Mouse (Mus musculus) layer of hippocampus, adult 18-20 months (tissue): ENCODE results near the gene Jaml. TPM values are rescaled to one million over a fixed set of nuclear protein-coding genes. Genes with fewer than 3 reads are reported as not detected.

Source experiments
- DNase-seq, 2 experiments: peaks; one replicate each; pipeline ENCODE4 v3.0.0; 2022; ENCODE audit warnings: low spot score in 2 of 2
- total RNA-seq, 2 experiments: library from RNA; stranded (reverse); gene quantifications; 2 replicates each; pipeline ENCODE4 v1.2.3; 2021

Gene Jaml
- total RNA-seq, 2 experiments from 2014 or later: 0.32 to 0.84 TPM

DNA sequence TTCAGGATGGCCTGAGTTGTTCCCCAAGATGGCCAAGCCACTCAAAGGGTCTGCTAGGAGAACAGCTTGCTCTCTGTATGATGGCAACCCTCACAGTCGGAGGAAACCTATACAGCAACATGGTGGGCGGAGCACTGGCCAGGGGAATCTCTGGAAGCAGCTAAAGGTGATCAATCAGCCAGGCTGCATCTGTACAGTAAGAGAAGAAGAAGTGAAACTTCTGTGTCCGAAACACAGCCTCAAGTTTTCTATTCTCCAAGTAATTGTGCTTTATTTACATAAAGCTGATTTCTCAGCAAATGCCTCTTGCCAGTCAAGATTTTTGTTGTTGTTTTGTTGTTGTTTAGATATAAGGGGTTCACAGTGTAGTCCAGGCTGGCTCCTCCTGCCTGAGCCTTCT lies 1.1 kb upstream of the Jaml start:
- no peak for DNase-seq

DNA sequence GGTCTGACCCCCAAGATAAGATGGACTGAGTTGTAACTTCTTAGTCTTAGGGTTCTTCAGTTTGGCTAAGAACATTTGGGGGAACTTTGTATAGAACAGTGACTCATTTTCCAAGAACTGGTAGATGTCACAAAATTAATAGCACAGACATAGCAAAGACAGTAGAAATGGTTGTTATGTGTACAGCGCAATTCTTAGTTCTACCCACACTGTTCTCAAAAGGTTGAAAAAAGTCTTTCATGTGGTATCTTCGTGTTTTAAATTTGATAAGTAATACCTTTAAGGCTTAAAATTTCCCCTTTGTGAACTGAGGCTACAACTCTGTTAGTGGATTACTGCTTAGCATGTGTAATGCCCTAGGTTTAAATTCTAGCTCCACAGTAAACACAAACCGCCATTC lies 4.1 kb downstream of the Jaml start:
- DNase-seq: no peak

- no peak for DNase-seq
Measured at GRCm38 (mm10) chr9:45084556-45084955, 5.6 kb downstream of the Jaml start.

DNA sequence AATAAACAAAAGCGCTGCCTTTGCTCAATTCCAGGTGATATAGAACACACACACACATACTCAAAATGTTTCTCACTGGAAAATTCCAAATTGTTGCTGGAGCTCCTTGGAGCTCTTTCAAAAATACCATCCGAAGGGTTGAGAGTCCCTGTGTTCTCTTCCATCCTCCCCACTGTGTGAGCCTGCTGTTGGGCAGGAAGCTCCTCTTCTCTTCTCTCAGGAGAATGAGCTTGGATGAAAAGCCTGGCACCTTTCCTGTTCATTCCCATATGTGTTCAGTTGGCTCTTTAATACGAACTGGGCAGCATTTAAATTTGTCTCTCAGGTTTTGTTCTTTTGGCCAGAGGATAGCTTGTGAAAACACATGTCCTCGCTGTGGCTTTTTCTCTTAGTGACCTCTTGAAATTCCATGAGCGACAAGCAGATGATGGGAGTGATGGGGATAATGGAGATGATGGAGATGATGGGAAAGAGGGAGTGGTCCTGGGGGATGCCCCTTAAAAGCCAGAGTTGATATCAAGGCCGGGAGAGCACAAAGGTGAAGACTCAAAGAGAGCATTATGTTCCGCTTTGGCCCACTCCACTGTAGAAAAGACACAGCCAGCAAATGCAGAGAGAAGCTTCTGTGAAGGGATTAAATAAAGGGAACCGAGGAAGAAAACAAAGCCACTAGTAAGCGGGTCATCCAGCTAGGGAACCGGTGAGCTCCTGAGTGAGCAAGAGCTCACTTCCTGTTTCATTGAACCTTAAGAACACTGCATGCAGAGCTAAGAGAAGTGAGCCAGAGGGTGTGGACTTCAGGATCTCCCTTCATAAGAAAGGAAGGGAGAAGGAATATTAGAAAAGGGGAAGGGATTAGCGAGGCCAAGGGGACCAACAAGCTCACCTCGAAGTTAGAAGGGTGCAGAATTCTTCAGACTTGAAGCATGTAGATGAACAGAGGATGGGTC lies 7.0 kb downstream of the Jaml start:
- no peak for DNase-seq

GRCm38 (mm10) chr9:45088040-45088439 lies 9.1 kb downstream of the Jaml start:
- no peak for DNase-seq

DNA sequence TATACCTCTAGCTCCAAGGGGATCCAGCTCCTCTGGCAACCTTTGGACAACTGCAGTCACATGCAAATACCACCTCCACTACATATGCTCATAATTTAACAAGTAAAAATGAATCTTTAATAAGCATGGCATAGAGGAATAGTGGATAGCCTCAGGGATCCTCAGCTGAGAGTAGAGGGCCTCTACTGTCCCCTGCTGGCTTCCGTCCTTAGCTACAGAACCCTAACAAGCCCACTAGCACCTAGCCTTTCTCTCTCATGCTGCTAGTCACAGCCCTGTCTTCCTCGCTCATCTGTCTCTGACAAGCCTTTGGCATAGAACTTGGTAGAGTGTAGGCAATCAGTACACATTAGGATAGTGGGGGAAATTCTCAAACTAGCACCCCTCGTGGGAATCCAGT lies 11.8 kb downstream of the Jaml start:
- no peak for DNase-seq

DNA sequence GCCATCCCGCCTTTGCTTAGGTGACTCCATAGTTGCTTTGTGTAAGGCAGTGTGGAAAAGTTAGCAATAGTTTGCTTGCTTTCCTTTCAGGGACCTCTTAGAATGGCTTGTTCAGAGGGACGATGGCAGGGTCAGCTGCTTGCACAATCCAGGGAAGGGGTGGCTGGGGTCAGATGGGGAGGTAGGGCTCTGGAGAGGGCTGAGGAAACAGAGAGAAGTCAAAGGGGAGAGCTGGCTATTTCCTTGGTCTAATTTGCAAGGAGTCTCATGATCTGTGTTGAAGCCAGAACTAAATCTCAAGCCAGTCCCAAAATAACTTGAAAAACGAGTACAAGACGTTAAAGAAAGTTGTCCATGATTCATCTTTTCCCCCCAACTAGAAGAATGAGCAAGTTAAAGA lies 13.7 kb downstream of the Jaml start:
- DNase-seq: no peak

DNA sequence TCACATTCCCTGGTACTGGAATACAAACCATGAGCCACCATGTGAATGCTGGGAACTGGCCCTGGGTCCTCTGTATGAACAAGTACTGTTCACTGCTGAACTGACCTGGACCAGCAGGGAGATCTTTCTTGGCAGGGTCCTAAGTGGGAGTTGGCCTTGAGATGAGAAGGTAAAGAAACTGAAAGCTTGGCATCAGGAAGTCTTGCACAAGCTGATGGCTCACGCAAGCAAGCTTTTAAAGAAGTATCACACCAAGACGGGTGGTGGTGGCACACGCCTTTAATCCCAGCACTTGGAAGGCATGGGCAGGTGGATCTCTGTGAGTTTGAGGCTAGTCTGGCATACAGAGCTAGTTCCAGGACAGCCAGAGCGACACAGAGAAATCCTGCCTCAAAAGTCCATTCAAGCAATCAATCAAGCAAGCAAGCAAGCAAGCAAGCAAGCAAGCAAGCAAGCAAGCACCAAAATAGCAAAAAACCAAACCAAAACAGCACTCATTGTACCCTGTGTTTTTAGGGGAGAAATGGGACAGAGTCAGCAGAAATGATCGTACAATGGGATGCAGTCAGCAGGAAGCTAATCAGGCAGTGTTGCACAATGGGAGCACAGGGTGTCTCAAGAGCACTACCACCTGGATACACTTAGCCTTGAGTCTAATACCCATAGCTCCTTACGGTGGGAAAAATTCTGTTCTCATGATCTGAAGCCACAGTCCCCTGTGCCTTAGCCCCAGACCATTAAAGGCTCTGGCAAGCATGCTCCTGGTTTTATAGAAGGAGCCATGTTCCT lies 16.4 kb downstream of the Jaml start:
- DNase-seq: no peak

DNA sequence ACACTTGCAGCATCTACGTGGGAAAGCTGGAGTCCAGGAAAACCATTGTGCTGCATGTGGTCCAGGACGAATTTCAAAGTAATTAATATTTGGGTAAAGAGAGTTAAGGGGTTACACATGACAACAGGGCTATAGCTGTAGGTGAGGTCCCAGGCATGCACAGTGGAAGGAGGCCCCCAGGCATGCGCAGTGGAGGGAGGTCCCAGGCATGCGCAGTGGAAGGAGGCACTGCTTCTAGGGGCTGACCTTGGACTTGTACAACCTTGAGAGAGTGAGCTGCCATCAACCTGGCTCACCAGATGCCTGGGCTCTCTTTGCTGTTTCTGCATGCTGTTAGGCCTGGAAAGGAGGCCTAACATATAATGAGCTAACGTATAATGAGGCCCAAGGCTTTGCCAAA lies 18.9 kb downstream of the Jaml start:
- DNase-seq: no peak

DNA sequence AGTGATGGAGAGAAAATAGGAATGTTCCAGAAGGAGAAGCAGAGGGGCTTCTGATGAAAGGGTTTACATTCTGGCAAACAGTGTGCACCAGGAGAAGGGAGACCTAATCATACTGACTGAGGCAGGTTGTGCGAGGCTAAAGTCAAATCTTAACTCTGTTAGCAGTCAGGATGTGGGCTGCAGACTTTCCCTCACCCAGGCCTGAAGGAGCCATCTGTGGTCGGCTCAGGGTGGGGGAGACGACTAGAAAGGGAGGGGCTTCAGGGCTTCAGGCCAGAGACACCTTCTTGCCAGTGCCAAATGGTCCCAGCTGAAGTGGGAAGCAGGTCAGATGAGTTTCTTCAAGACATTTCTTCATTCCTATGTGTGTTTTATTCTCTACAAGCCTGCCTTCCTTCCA lies 19.4 kb downstream of the Jaml start:
- DNase-seq: no peak

DNA sequence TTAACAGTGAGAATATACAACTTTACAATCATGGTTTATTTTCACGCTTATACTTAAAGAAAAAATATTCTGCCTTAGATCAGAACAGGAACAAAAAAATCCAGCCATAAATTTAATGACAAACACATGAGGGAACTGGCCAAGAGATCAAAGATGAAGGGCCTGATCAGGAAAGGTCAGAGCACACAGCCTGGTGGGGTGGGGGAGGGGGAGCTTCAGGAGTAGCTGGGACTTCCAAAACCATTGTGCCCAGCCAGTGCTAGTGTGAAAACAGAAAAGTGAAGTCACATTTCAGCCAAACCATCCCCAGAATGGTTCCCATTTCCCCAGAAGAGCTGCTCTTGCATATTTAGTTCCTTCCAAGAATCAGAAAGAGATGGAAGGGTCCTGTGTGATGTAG lies 23.5 kb downstream of the Jaml start:
- no peak for DNase-seq

GRCm38 (mm10) chr9:45103211-45103979 lies 24.4 kb downstream of the Jaml start:
- no peak for DNase-seq

DNA sequence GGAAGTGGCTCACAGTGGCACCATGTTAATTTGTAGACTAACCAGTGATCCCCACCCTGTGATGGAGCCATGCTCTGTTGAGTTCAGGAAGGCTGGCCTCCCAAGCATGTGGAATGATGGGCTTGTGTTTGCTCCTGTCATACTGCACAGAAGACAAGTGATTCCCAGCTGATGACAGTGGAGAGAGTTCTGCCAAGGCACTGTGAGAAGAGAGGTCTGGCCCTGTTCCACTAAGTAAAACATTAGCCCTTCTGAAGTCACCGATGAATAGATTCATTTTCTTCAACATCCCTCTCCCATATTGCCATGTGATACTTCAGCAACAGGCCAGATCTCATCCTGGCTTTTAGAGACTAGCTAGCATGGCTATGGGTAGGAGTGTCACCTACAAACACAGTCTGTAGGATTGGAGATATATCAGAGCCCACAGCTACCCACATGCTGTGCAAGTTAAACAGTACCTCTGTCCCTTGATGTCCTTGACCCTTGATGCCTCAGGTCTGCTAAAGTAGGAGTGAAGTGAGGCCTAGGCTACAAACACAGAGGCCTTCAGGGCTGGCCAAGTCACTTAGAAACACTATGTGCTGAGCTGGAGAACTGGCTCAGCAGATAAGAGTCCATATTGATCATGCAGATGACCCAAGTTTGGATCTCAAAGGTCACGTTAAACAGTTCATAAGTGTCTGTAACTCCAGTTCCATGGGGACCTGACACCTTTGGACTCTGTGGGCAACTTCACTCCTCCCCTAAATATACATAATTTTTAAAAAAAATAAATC lies 26.8 kb downstream of the Jaml start:
- no peak for DNase-seq

- peak; percentile 62 to 81 for DNase-seq
Measured at GRCm38 (mm10) chr9:45115706-45116105, 36.7 kb downstream of the Jaml start.

DNA sequence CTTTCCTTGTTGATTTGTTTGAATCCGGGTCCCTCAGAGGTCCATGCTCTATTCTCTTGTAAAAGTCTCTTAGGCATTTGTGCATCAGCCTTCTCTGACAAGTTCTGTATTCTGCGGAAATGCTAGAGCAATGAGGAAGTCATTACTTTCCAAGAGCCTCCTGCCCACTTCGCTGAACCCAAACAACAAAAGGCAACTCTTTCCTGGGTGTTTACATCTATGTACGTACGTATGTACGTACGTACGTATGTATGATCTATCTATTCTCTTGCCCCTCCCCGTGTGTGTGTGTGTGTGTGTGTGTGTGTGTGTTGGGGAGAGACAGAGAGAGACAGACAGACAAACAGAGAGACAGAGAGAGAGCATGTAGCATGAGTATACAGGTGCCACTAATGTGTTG lies 37.8 kb downstream of the Jaml start:
- DNase-seq: no peak

GRCm38 (mm10) chr9:45117741-45118431 lies 38.9 kb downstream of the Jaml start, which contains the start of gene Scn2b:
Gene Scn2b (plus strand): TSS chr9:45117782.
- DNase-seq: peak in 1 of 2 experiments; percentile 42

DNA sequence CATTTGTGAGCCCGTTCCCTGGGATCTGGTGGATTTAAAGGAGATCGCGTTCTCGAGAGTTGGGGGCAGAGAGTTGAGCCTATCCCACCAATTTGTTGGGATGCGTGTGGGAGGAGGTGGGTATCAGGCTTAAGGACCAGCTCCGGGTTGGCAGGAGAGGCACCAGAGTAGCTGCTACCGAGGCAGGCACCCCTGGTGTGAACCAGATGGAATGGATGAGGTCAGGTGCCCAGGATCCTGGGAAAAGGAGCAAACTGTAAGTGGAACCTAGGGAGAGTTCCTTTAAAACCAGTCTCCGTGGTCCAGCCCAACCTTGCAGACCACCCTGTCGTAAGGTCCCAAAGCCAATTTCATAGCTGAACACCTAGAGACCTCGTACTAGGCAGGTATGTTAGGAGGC lies 39.6 kb downstream of the Jaml start:
- no peak for DNase-seq

GRCm38 (mm10) chr9:45119316-45119953 lies 40.5 kb downstream of the Jaml start:
- no peak for DNase-seq

GRCm38 (mm10) chr9:45119954-45120530 lies 41.1 kb downstream of the Jaml start:
- DNase-seq: no peak
